Mouse (Mus musculus) frontal cortex, adult (tissue): ENCODE measurements around the gene 2310046K23Rik.
A peak's percentile ranks its signal among the peaks of the same experiment; 100 is the strongest.
"Not testable (repeated sequence)": the region's sequence is repeated elsewhere in the genome, so short reads cannot be mapped to it uniquely, and the experiment has no call there.

Experiments
- ATAC-seq: cut with Nextera tagmentation; 2 replicates; pipeline ENCODE4 v1.9.2; 2017; ENCODE audit warnings: mild to moderate bottlenecking, moderate library complexity, mixed read lengths; ENCODE audit not compliant: low TSS enrichment

Gene 2310046K23Rik

GRCm38 (mm10) chr3:92534411-92534810 is at the start of gene 2310046K23Rik:
Gene 2310046K23Rik (minus strand): TSS chr3:92534511.
- ATAC-seq, result no peak

- ATAC-seq, result no peak
Observed at GRCm38 (mm10) chr3:92583164-92583826, 49.0 kb upstream of the 2310046K23Rik start.

- no peak for ATAC-seq
Observed at GRCm38 (mm10) chr3:92579508-92579907, 45.2 kb upstream of the 2310046K23Rik start.

GRCm38 (mm10) chr3:92578652-92579413 is 44.5 kb upstream of the 2310046K23Rik start:
- ATAC-seq, result no peak

GRCm38 (mm10) chr3:92573449-92574041 is 39.2 kb upstream of the 2310046K23Rik start, which contains the start of gene Ivl:
Gene Ivl (minus strand): TSS chr3:92573735.
- no peak for ATAC-seq

- ATAC-seq, result no peak
Observed at GRCm38 (mm10) chr3:92572514-92573155, 38.3 kb upstream of the 2310046K23Rik start.

- ATAC-seq, result no peak
Observed at GRCm38 (mm10) chr3:92568752-92569151, 34.4 kb upstream of the 2310046K23Rik start.

- ATAC-seq, result no peak
Observed at GRCm38 (mm10) chr3:92565418-92565817, 31.1 kb upstream of the 2310046K23Rik start.

GRCm38 (mm10) chr3:92512325-92512724 is 22.0 kb downstream of the 2310046K23Rik start:
- ATAC-seq, result peak; percentile 76; the same call in 1 of the 2 replicates

GRCm38 (mm10) chr3:92510786-92511185 is 23.5 kb downstream of the 2310046K23Rik start:
- peak; percentile 87 for ATAC-seq

- no peak for ATAC-seq
Observed at GRCm38 (mm10) chr3:92508185-92508584, 26.1 kb downstream of the 2310046K23Rik start.

- peak; percentile 67 for ATAC-seq
Observed at GRCm38 (mm10) chr3:92503528-92503927, 30.8 kb downstream of the 2310046K23Rik start.

GRCm38 (mm10) chr3:92500393-92500792 is 33.9 kb downstream of the 2310046K23Rik start, which contains the start of gene Sprr4:
Gene Sprr4 (minus strand): TSS chr3:92500493.
- ATAC-seq, result no peak

GRCm38 (mm10) chr3:92490262-92490661 is 44.0 kb downstream of the 2310046K23Rik start:
- ATAC-seq, result not testable (repeated sequence)

- ATAC-seq, result no peak
Observed at GRCm38 (mm10) chr3:92486307-92486706, 48.0 kb downstream of the 2310046K23Rik start.

GRCm38 (mm10) chr3:92485863-92486262 is 48.4 kb downstream of the 2310046K23Rik start, which contains the start of gene Sprr1a:
Gene Sprr1a (minus strand): TSS chr3:92485895.
- no peak for ATAC-seq
